Mouse (Mus musculus) kidney, adult 9 months (tissue): ENCODE measurements around the gene Zfp850.
"Not testable (repeated sequence)": the region's sequence is repeated elsewhere in the genome, so short reads cannot be mapped to it uniquely, and the experiment has no call there.

Experiments
- DNase-seq: peaks from one replicate; pipeline ENCODE4 v3.0.0; 2022

Zfp850 gene

GRCm38 (mm10) chr7:28013549-28014444 lies at the start of gene Zfp850:
TSS of gene Zfp850 (minus strand) at chr7:28014115.
- peak; percentile 69 for DNase-seq

GRCm38 (mm10) chr7:28059972-28060371 lies 46.1 kb upstream of the Zfp850 start:
- no peak for DNase-seq

GRCm38 (mm10) chr7:28053046-28053930 lies 39.4 kb upstream of the Zfp850 start:
- peak; percentile 33 for DNase-seq

GRCm38 (mm10) chr7:28050584-28050983 lies 36.7 kb upstream of the Zfp850 start:
- DNase-seq, result no peak

GRCm38 (mm10) chr7:28049476-28050409 lies 35.8 kb upstream of the Zfp850 start, which contains the start of gene Psmc4:
TSS of gene Psmc4 (minus strand) at chr7:28050101.
- peak; percentile 99 for DNase-seq

- no peak for DNase-seq
Measured at GRCm38 (mm10) chr7:28044524-28044923, 30.6 kb upstream of the Zfp850 start.

- no peak for DNase-seq
Measured at GRCm38 (mm10) chr7:28014445-28014810, 513 bp upstream of the Zfp850 start.

GRCm38 (mm10) chr7:28010271-28010670 lies 3.6 kb downstream of the Zfp850 start:
- DNase-seq, result no peak

GRCm38 (mm10) chr7:27982197-27982596 lies 31.7 kb downstream of the Zfp850 start:
- DNase-seq, result no peak

GRCm38 (mm10) chr7:27978683-27979528 lies 35.0 kb downstream of the Zfp850 start, which contains the start of gene Zfp780b:
TSS of gene Zfp780b (minus strand) at chr7:27979171.
- DNase-seq, result peak; percentile 77

- DNase-seq, result not testable (repeated sequence)
Measured at GRCm38 (mm10) chr7:27949451-27949850, 64.5 kb downstream of the Zfp850 start.

GRCm38 (mm10) chr7:27941869-27942268 lies 72.0 kb downstream of the Zfp850 start:
- DNase-seq, result peak; percentile 30
